Mouse (Mus musculus) stomach, embryonic 14.5 days (tissue): Measurements from ENCODE around the gene Atrnl1. TPM values are rescaled to one million over a fixed set of nuclear protein-coding genes. Genes with fewer than 3 reads are reported as not detected.

Source experiments
- ATAC-seq: fragments of 200-750 bp; cut with Nextera tagmentation; 2 replicates; pipeline ENCODE4 v1.8.0; 2017; ENCODE audit warnings: low read depth, moderate TSS enrichment; ENCODE audit not compliant: insufficient number of reproducible peaks, insufficient read depth, low FRiP score
- H3K27ac ChIP-seq: fragments of 300-500 bp; sonication (generic); 2 replicates; pipeline ENCODE4 v1.5.1; 2014; ENCODE audit warnings: mild to moderate bottlenecking, low read length, moderate library complexity, mixed read lengths
- H3K27me3 ChIP-seq: fragments of 300-500 bp; sonication (generic); 2 replicates; pipeline ENCODE4 v1.6.1; 2014; ENCODE audit warnings: low read length, control low read depth, mixed read lengths; ENCODE audit not compliant: control insufficient read depth, insufficient read depth
- H3K36me3 ChIP-seq: fragments of 300-500 bp; sonication (generic); 2 replicates; pipeline ENCODE4 v1.6.1; 2014; ENCODE audit warnings: mild to moderate bottlenecking, control low read depth, low read length, moderate library complexity, mixed read lengths; ENCODE audit not compliant: control insufficient read depth, insufficient read depth
- H3K4me1 ChIP-seq: fragments of 300-500 bp; sonication (generic); 2 replicates; pipeline ENCODE4 v1.6.1; 2014; ENCODE audit warnings: low read length, control low read depth, mixed read lengths; ENCODE audit not compliant: control insufficient read depth, insufficient read depth
- H3K4me2 ChIP-seq: fragments of 300-500 bp; sonication (generic); replicated peaks from 2 replicates; pipeline ENCODE4 v1.6.1; 2014; ENCODE audit warnings: low read depth, low read length, control low read depth
- H3K4me3 ChIP-seq: fragments of 300-500 bp; sonication (generic); 2 replicates; pipeline ENCODE4 v1.5.1; 2014; ENCODE audit warnings: low read depth, low read length, control low read depth
- H3K9ac ChIP-seq: fragments of 300-500 bp; sonication (generic); replicated peaks from 2 replicates; pipeline ENCODE4 v1.6.1; 2014; ENCODE audit warnings: low read depth, mild to moderate bottlenecking, control low read depth, low read length, moderate library complexity, mixed read lengths
- H3K9me3 ChIP-seq: fragments of 300-500 bp; sonication (generic); 2 replicates; pipeline ENCODE4 v1.6.1; 2016; ENCODE audit warnings: low read depth, low read length, control low read depth; ENCODE audit not compliant: control insufficient read depth
- WGBS: fragments of 180-500 bp; shearing (Covaris S2); extraction: QIAGEN DNeasy Blood & Tissue Kit; methylation state at CpG from one replicate; pipeline ENCODE4 v1.1.7; 2014; 5-methylcytosine and 5-hydroxymethylcytosine counted together
- polyA plus RNA-seq: library from polyadenylated mRNA; unstranded; fragments of >200 nt; fragmentation: Nextera tagmentation; extraction: Ambion mirVana; gene quantifications from 2 replicates; pipeline ENCODE4 v1.2.1, GENCODE M21; 2014

Atrnl1 gene
- polyA plus RNA-seq, 1 experiment from 2014 or later = 8.2 TPM

DNA sequence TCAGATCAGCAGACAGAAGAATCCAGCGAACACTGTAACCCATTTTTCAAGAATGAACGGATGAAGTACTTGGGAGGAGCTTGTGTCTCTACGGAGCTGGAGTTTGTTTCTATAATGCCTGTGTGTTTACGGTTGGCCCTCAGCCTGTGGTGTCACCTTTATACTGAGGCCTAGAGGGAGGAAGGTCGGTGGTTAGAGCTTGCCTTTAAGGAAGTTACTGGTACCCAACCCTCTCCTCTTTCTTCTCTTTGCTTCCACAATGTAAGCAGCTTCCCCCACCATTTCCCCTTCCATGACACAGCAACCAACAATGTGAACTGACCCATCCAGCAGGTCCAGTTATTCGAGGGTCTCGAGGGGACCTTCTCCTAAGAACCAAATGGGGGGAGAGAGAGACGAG is 475.9 kb downstream of the Atrnl1 start:
- WGBS = 80% methylated on average over 8 of the region's 8 CpGs

DNA sequence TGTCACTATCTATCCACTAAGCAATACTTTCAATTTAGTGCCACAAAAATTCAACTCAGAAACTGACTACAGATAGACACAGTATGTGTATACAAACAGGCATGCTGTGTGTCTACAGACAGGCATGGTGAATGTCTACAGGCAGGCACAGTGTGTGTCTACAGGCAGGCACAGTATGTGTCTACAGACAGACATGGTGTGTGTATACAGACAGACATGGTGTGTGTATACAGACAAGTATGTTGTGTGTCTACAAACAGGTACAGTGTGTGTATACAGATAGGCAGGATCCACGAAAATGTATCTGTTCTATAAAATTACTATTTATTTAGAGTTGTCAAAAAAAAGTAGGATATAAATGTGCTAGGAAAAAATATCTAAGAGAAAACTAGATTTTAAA is 477.1 kb downstream of the Atrnl1 start:
- 59% methylated on average over 1 of the region's 1 CpGs for WGBS
- H3K4me2 ChIP-seq = no peak overlapping the region
- no peaks in the 10 kb centered on the region for H3K36me3 ChIP-seq
- H3K4me3 ChIP-seq = no peak overlapping the region
- no peak for ATAC-seq
- H3K27me3 ChIP-seq = no peaks in the 10 kb centered on the region
- H3K9me3 ChIP-seq = no peaks in the 10 kb centered on the region
- no peak overlapping the region for H3K27ac ChIP-seq
- H3K4me1 ChIP-seq = no peaks in the 10 kb centered on the region
- H3K9ac ChIP-seq = no peak overlapping the region

More for the DNA sequence above, 475.9 kb downstream of the Atrnl1 start:
- no peak for ATAC-seq
- H3K4me1 ChIP-seq = no peaks in the 10 kb centered on the region
- no peaks in the 10 kb centered on the region for H3K36me3 ChIP-seq
- H3K27me3 ChIP-seq = no peaks in the 10 kb centered on the region
- H3K9ac ChIP-seq = no peak overlapping the region
- H3K27ac ChIP-seq = no peak overlapping the region
- no peak overlapping the region for H3K4me3 ChIP-seq
- no peaks in the 10 kb centered on the region for H3K9me3 ChIP-seq
- H3K4me2 ChIP-seq = no peak overlapping the region

DNA sequence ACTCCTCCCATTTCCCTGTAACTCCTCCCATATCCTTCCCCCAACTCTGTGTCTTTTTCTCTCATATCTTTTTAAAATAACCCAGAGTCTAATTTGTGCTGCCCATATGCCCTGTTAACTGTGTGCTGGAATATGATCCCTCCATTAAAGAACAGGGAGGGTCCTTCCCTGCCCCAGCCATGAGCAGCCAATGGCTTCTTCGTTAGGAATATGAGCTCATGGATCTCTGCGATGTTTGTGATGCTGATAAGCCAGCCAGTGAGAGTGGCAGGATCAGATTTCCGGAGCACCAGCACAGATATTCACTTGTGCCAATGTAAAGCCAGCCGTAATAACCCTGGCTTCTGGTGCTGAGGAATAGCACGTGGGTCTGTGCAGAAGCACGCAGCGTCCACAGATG is 477.6 kb downstream of the Atrnl1 start:
- no peak overlapping the region for H3K9ac ChIP-seq
- H3K4me1 ChIP-seq = no peaks in the 10 kb centered on the region
- no peaks in the 10 kb centered on the region for H3K9me3 ChIP-seq
- ATAC-seq = no peak
- 26% methylated on average over 7 of the region's 7 CpGs for WGBS
- no peaks in the 10 kb centered on the region for H3K36me3 ChIP-seq
- H3K27ac ChIP-seq = no peak overlapping the region
- H3K4me2 ChIP-seq = no peak overlapping the region
- no peak overlapping the region for H3K4me3 ChIP-seq
- no peaks in the 10 kb centered on the region for H3K27me3 ChIP-seq

DNA sequence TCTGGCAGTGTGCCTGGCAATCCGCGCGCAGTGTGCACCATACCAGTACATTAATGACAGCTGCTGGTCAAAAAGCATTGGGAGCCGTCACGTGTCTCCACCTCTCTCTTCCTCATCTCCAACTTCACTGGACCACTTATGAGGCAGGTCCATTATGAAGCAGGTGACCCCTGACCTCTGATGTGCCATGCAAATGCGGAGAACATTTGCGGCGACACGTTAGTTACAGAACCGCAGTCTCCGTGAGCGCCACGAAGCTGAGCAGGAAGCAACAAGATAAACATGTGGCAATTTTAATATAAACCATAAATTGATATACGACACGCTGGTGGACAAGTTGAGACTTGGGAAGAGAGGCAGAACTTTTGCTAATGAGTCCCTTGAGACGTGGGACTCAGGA is 481.1 kb downstream of the Atrnl1 start:
- WGBS = 80% methylated on average over 16 of the region's 16 CpGs
- no peak overlapping the region for H3K4me2 ChIP-seq
- H3K27me3 ChIP-seq = no peaks in the 10 kb centered on the region
- no peak overlapping the region for H3K27ac ChIP-seq
- no peak overlapping the region for H3K9ac ChIP-seq
- H3K4me3 ChIP-seq = no peak overlapping the region
- no peaks in the 10 kb centered on the region for H3K36me3 ChIP-seq
- ATAC-seq = no peak
- no peaks in the 10 kb centered on the region for H3K4me1 ChIP-seq
- no peaks in the 10 kb centered on the region for H3K9me3 ChIP-seq

DNA sequence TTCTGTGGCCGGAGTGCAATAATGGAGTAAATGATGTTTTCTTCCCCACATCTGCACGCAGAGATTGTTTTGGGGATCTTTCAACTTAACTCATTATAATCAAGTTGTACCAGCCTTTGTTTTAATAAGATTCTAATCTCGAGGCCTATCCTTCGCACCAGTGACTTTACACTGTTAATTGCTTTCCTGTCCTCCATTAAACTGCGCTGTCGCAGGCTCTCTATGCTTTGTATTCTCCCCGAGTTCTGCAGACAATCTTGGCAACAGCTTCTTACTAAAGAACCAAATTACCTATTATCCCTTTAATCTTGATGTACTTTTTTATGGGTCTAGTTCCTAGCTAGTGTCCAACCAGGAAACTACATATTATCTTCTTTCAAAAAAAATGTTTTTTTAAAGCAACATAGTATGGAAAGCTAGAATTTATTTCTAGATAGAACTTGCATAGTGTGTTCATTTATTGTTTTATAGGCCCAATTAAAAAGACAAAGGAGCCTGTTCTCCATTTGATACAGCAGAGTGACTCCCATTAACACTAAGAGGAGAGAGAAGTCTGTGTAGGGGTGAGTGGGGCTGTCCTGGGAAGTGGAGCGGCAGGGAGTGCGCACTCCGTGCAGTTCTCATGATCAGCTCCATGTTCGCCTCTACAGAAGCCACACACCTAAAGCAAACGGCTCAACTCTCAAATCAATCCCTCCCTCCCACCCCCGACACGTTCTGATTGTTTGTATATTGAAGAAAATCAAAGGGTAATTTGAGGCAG is 484.1 kb downstream of the Atrnl1 start:
- no peak overlapping the region for H3K9ac ChIP-seq
- H3K36me3 ChIP-seq = no peaks in the 10 kb centered on the region
- H3K4me3 ChIP-seq = no peak overlapping the region
- WGBS = 66% methylated on average over 14 of the region's 14 CpGs
- no peaks in the 10 kb centered on the region for H3K4me1 ChIP-seq
- H3K4me2 ChIP-seq = no peak overlapping the region
- no peak for ATAC-seq
- no peaks in the 10 kb centered on the region for H3K9me3 ChIP-seq
- no peaks in the 10 kb centered on the region for H3K27me3 ChIP-seq
- H3K27ac ChIP-seq = no peak overlapping the region

DNA sequence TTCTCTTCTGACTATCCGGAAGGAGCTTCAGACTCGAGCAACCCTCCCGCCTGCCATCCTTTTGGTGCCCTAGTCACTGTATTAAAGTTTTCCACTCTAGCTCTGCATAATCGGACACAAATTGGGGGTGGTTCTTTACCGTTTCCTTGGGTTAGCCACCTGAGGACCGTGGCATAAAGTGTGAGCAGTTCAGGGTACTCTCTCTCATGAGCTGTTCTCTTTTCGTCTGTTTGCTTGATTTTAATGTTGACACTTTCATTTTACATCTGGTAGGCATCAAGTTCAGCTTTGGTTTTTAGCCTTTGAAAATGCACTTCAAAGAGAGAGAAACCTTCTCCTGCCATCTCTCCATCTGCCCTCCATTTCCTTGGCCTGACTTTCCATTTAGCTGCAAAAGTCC is 484.9 kb downstream of the Atrnl1 start:
- Histone ChIP-seq H3K36me3 (no peaks in the 10 kb centered on the region), H3K9me3 (peaks cover 5% of the 10 kb centered on the region; the same call in 1 of the 2 replicates), H3K27ac (no peak overlapping the region), H3K4me3 (no peak overlapping the region), H3K4me2 (no peak overlapping the region), H3K27me3 (no peaks in the 10 kb centered on the region), H3K9ac (no peak overlapping the region), H3K4me1 (no peaks in the 10 kb centered on the region)
- ATAC-seq = no peak
- WGBS = 80% methylated on average over 7 of the region's 7 CpGs

DNA sequence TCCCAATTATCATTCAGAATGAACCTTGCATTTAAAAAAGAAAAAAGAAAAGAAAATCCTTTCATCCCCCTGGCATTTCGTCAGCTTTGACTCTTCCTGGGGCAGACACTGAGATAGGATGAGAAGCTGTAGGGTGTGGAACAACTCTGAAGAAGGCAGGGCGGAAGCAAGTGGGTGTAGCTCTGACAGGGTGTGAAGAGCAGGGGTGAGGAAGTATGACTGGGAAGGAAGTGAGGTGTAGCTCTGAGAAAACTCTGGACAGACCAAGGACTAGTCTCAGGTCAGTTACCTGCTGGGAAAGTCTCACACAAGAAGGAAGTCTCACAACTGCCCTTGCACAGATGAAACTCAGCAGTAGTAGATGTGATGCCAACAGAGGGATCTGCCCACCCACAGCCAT is 486.4 kb downstream of the Atrnl1 start:
- ATAC-seq = no peak
- H3K27me3 ChIP-seq = no peaks in the 10 kb centered on the region
- H3K9ac ChIP-seq = no peak overlapping the region
- H3K4me3 ChIP-seq = no peak overlapping the region
- WGBS = 94% methylated on average over 2 of the region's 2 CpGs
- H3K4me1 ChIP-seq = no peaks in the 10 kb centered on the region
- peaks cover 5% of the 10 kb centered on the region; the same call in 1 of the 2 replicates for H3K9me3 ChIP-seq
- H3K27ac ChIP-seq = no peak overlapping the region
- no peak overlapping the region for H3K4me2 ChIP-seq
- H3K36me3 ChIP-seq = no peaks in the 10 kb centered on the region

DNA sequence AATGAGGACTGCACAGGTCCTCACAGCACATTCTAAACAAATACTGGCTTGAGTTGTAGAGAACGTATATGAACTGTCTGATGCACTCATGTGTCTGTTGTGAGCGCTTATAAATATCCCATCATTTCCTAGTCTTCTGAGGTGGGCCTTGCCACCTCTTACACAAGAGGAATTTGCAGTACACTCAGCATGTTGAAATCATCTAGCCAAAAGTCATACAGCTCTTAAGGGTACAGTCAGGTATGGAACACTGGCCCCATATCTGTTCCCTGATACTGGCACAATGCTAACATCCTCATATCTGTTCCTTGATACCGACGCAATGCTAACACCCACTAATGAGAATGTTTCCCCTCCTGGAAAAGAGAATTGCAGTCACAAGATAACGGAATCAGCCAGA is 488.7 kb downstream of the Atrnl1 start:
- Histone ChIP-seq H3K9ac (no peak overlapping the region), H3K36me3 (no peaks in the 10 kb centered on the region), H3K27me3 (no peaks in the 10 kb centered on the region), H3K9me3 (peaks cover 5% of the 10 kb centered on the region; the same call in 1 of the 2 replicates), H3K4me1 (no peaks in the 10 kb centered on the region), H3K27ac (no peak overlapping the region), H3K4me3 (no peak overlapping the region), H3K4me2 (no peak overlapping the region)
- no peak for ATAC-seq
- 87% methylated on average over 5 of the region's 5 CpGs for WGBS

DNA sequence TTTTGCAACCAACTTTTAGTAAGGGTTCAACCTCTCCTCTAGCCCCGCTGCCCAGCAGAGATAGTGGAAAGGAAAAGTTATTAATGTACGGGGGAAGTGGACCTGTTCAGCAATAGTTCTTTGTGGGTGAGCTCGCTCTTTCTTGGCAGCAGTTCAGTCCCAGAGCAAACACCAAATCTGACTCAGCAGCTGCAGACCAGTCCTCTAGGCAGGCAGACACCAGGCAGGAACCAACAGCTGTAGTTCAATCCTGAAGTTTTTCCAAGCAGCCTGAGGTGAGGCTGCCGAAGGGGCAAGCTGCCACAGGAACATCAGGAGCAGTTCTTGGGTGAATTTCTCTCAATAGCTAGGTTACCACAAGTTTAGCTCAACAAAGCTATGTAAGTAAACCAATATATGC is 489.5 kb downstream of the Atrnl1 start:
- Histone ChIP-seq H3K4me3 (no peak overlapping the region), H3K36me3 (no peaks in the 10 kb centered on the region), H3K27me3 (no peaks in the 10 kb centered on the region), H3K9ac (no peak overlapping the region), H3K4me1 (no peaks in the 10 kb centered on the region), H3K4me2 (no peak overlapping the region), H3K9me3 (peaks cover 5% of the 10 kb centered on the region; the same call in 1 of the 2 replicates), H3K27ac (no peak overlapping the region)
- WGBS = 70% methylated on average over 4 of the region's 4 CpGs
- ATAC-seq = no peak
